Mouse (Mus musculus): ENCODE data around the gene Rps6kc1.

Gene Rps6kc1

GRCm38 (mm10) chr1:190667326-190667725 is 244.2 kb downstream of the Rps6kc1 start:
- DNase-seq (ENCODE audit: low read depth): no peak

- DNase-seq (ENCODE audit: low read depth): no peak
Observed at GRCm38 (mm10) chr1:190665490-190665875, 246.1 kb downstream of the Rps6kc1 start.

GRCm38 (mm10) chr1:190664767-190665489 is 246.6 kb downstream of the Rps6kc1 start:
- DNase-seq (ENCODE audit: low read depth): no peak

- DNase-seq (ENCODE audit: low read depth): no peak
Observed at GRCm38 (mm10) chr1:190663996-190664395, 247.6 kb downstream of the Rps6kc1 start.

GRCm38 (mm10) chr1:190662736-190663135 is 248.8 kb downstream of the Rps6kc1 start:
- DNase-seq (ENCODE audit: low read depth): no peak

- DNase-seq (ENCODE audit: low read depth): no peak
Observed at GRCm38 (mm10) chr1:190661764-190662163, 249.8 kb downstream of the Rps6kc1 start.

- DNase-seq (ENCODE audit: low read depth): no peak
Observed at GRCm38 (mm10) chr1:190661249-190661648, 250.3 kb downstream of the Rps6kc1 start.

GRCm38 (mm10) chr1:190659722-190660502 is 251.7 kb downstream of the Rps6kc1 start:
- DNase-seq (ENCODE audit: low read depth): no peak

GRCm38 (mm10) chr1:190658266-190658665 is 253.3 kb downstream of the Rps6kc1 start:
- DNase-seq (ENCODE audit: low read depth): no peak

- no peak for DNase-seq (ENCODE audit: low read depth)
Observed at GRCm38 (mm10) chr1:190656089-190656488, 255.5 kb downstream of the Rps6kc1 start.

GRCm38 (mm10) chr1:190655651-190656050 is 255.9 kb downstream of the Rps6kc1 start:
- no peak for DNase-seq (ENCODE audit: low read depth)

GRCm38 (mm10) chr1:190655081-190655480 is 256.5 kb downstream of the Rps6kc1 start:
- no peak for DNase-seq (ENCODE audit: low read depth)

GRCm38 (mm10) chr1:190654694-190655001 is 256.9 kb downstream of the Rps6kc1 start:
- no peak for DNase-seq (ENCODE audit: low read depth)

- DNase-seq (ENCODE audit: low read depth): no peak
Observed at GRCm38 (mm10) chr1:190653989-190654693, 257.4 kb downstream of the Rps6kc1 start.

- no peak for DNase-seq (ENCODE audit: low read depth)
Observed at GRCm38 (mm10) chr1:190653081-190653480, 258.5 kb downstream of the Rps6kc1 start.
